Mouse (Mus musculus) brain, embryonic 14.5 days (tissue): ENCODE measurements at regions not wholly inside any gene's neighbourhood (a gene's known extent, or its start where the extent isn't known, plus 50 kb on each side); places are given as distances from the start of the nearest gene placed in this dataset.

Source experiments
- CTCF ChIP-seq: fragments of 200-500 bp; IDR thresholded peaks from 2 replicates; pipeline ENCODE4 v1.5.1; 2012; ENCODE audit warnings: inconsistent platforms, mild to moderate bottlenecking, moderate library complexity, borderline replicate concordance; ENCODE audit not compliant: insufficient read depth, insufficient read length; ENCODE audit errors: extremely low read depth
- POLR2A ChIP-seq: fragments of 200-500 bp; IDR thresholded peaks from 2 replicates; pipeline ENCODE4 v1.6.1; 2012; ENCODE audit warnings: mild to moderate bottlenecking, inconsistent platforms, borderline replicate concordance; ENCODE audit not compliant: poor library complexity, insufficient read depth, insufficient read length, severe bottlenecking; ENCODE audit errors: extremely low read depth

- TF ChIP-seq POLR2A = no peak
- TF ChIP-seq CTCF = no peak
Measured at GRCm38 (mm10) chr8:80120378-80120965, 62.7 kb upstream of the Hhip start.
